Mouse (Mus musculus) layer of hippocampus, adult 18-20 months (tissue): Measurements from ENCODE around the gene Car14. TPM values are rescaled to one million over a fixed set of nuclear protein-coding genes. Genes with fewer than 3 reads are reported as not detected.
A peak's percentile ranks its signal among the peaks of the same experiment; 100 is the strongest.
"Not testable (repeated sequence)": the region's sequence is repeated elsewhere in the genome, so short reads cannot be mapped to it uniquely, and the experiment has no call there.

ENCODE experiments used
- DNase-seq, 2 experiments: peaks; one replicate each; pipeline ENCODE4 v3.0.0; 2022; ENCODE audit warnings: low spot score in 2 of 2
- total RNA-seq, 2 experiments: library from RNA; stranded (reverse); gene quantifications; 2 replicates each; pipeline ENCODE4 v1.2.3; 2021

Gene Car14
- total RNA-seq, 2 experiments from 2014 or later: 9.9 to 10.8 TPM

- DNase-seq: not testable (repeated sequence)
These were observed 46.2 kb downstream of the Car14 start for GRCm38 (mm10) chr3:95858278-95858677.

GRCm38 (mm10) chr3:95857050-95857449, 47.4 kb downstream of the Car14 start:
- DNase-seq: not testable (repeated sequence)

GRCm38 (mm10) chr3:95856115-95856514, 48.4 kb downstream of the Car14 start:
- no peak for DNase-seq

- peak; percentile 93 to 97 for DNase-seq
These were observed 48.9 kb downstream of the Car14 start, which contains the start of gene Prpf3 for GRCm38 (mm10) chr3:95855502-95856089. TSS of gene Prpf3 (minus strand) at chr3:95855885.

- no peak for DNase-seq
These were observed 53.2 kb downstream of the Car14 start for GRCm38 (mm10) chr3:95851317-95851716.

GRCm38 (mm10) chr3:95850611-95851010, 53.9 kb downstream of the Car14 start:
- DNase-seq: no peak

Other genes with a start within 250 kb of the Car14 start
- 10 to 100 TPM; 56.9 to 62.7 TPM for gene Mcl1, start 245.9 kb downstream of the Car14 start, total RNA-seq
- 1 to 10 TPM; 7.1 to 7.4 TPM for gene Adamtsl4, start 216.8 kb downstream of the Car14 start, total RNA-seq
- 10 to 100 TPM in 1 of 2 experiments, 1 to 10 TPM in 1; 10.0 to 10.5 TPM for gene Ecm1, start 165.1 kb downstream of the Car14 start, total RNA-seq
- 10 to 100 TPM; 41.5 to 41.7 TPM for gene Tars2, start 144.5 kb downstream of the Car14 start, total RNA-seq
- gene Rprd2, start 85.8 kb downstream of the Car14 start, total RNA-seq: 10 to 100 TPM; 60.1 to 63.0 TPM
- gene Prpf3, start 48.8 kb downstream of the Car14 start, total RNA-seq: 10 to 100 TPM; 33.8 to 34.4 TPM
- 100 to 1,000 TPM; 134 to 158 TPM for gene Mrps21, start 33.2 kb downstream of the Car14 start, total RNA-seq
- gene Ciart, start 22.4 kb downstream of the Car14 start, total RNA-seq: 10 to 100 TPM in 1 of 2 experiments, 1 to 10 TPM in 1; 9.2 to 11.7 TPM
- gene BC028528, start 12.7 kb downstream of the Car14 start, total RNA-seq: 1 to 10 TPM; 2.2 to 3.0 TPM
- 10 to 100 TPM; 61.1 to 70.2 TPM for gene Aph1a, start 10.7 kb downstream of the Car14 start, total RNA-seq
- gene Anp32e, start 24.6 kb upstream of the Car14 start, total RNA-seq: 10 to 100 TPM; 88.3 to 89.6 TPM
- gene Plekho1, start 91.3 kb upstream of the Car14 start, total RNA-seq: 10 to 100 TPM; 40.5 to 42.5 TPM
- 10 to 100 TPM; 43.7 to 45.6 TPM for gene Vps45, start 153.8 kb upstream of the Car14 start, total RNA-seq
- 10 to 100 TPM; 40.1 to 40.8 TPM for gene Otud7b, start 199.8 kb upstream of the Car14 start, total RNA-seq